Mouse (Mus musculus) 3134 (cell line): ENCODE results near the gene Rundc1.
A peak's percentile ranks its signal among the peaks of the same experiment; 100 is the strongest.
"Not testable (repeated sequence)": the region's sequence is repeated elsewhere in the genome, so short reads cannot be mapped to it uniquely, and the experiment has no call there.

ENCODE experiments used
- DNase-seq: peaks from one replicate; pipeline ENCODE4 v3.0.0-alpha.2; 2011; ENCODE audit warnings: low spot score; ENCODE audit not compliant: insufficient read length; ENCODE audit errors: extremely low read depth

The Rundc1 gene

GRCm38 (mm10) chr11:101442127-101442693 is 17.3 kb downstream of the Rundc1 start, which contains the start of gene Rpl27:
TSS of gene Rpl27 (plus strand) at chr11:101442298.
- DNase-seq: peak; percentile 97

- DNase-seq: no peak
Observed at GRCm38 (mm10) chr11:101442760-101443159, 17.9 kb downstream of the Rundc1 start.

DNA sequence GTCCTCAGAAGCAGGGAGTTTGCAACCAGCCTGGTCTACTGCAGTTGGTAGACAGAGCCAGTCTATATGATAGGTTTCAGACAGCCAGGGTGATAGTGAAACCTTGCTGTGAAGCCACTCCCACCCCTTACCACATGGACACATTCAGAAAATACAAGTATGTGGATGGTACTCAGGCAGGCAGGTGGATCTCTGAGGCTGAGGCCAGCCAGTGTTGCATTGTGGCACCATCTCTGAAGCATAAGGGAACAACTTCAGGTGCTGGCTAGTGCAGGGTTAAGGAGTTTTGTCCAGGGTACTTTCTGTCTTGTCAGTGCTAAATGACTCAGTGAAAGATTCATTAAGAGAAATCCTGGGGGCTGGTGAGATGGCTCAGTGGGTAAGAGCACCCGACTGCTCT is 21.4 kb downstream of the Rundc1 start:
- DNase-seq: no peak

- not testable (repeated sequence) for DNase-seq
Observed at GRCm38 (mm10) chr11:101446860-101447259, 22.0 kb downstream of the Rundc1 start.

- no peak for DNase-seq
Observed at GRCm38 (mm10) chr11:101447786-101448185, 22.9 kb downstream of the Rundc1 start.

DNA sequence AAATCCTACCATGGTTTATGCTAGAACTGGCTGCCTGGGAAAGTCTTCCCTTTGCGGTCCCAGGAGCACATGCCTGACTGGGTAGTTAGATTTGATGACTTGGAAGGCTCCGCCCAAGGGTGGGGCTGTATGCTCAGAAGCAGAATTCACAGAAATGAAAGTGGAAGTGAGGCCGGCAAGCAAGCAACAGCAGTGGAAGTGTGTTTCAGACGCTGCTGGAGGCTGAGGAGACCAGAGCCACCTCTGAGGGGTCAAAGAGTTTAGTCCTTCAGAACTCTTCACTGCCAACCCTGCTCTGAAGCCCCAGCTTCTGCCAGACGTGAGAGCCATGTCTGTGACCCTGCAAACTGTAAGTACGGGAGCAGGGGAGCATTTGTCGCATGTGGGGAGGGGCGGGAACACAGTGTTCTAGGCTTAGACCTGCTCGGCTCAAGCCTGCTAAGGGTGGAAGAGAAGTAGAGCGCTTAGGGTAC is 23.4 kb downstream of the Rundc1 start, which contains the start of gene Ifi35:
Ifi35 (plus strand) TSS at position 134 of the 473 bp plus-strand sequence.
- peak; percentile 77 for DNase-seq

DNA sequence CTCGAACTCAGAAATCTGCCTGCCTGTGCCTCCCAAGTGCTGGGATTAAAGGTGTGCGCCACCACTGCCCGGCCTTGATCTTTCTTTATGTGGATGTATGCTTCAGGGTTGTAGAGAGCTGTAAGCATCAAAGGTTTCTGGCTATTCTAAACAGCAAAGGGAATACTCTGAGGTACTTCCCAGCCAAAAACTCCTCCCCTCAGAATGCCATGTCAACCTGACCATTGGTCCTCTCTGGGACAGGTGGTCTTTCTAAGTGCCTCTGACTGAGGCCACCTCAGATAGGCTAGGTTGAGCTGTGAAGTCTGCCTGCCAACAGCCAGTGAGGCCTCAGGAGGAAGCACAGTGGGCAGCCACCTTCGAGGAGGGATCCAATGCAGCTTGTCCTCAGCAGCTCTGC is 24.0 kb downstream of the Rundc1 start:
- DNase-seq: peak; percentile 47

GRCm38 (mm10) chr11:101449596-101449995 is 24.7 kb downstream of the Rundc1 start:
- not testable (repeated sequence) for DNase-seq

GRCm38 (mm10) chr11:101450394-101450793 is 25.5 kb downstream of the Rundc1 start:
- no peak for DNase-seq

- no peak for DNase-seq
Observed at GRCm38 (mm10) chr11:101451536-101451935, 26.7 kb downstream of the Rundc1 start.

DNA sequence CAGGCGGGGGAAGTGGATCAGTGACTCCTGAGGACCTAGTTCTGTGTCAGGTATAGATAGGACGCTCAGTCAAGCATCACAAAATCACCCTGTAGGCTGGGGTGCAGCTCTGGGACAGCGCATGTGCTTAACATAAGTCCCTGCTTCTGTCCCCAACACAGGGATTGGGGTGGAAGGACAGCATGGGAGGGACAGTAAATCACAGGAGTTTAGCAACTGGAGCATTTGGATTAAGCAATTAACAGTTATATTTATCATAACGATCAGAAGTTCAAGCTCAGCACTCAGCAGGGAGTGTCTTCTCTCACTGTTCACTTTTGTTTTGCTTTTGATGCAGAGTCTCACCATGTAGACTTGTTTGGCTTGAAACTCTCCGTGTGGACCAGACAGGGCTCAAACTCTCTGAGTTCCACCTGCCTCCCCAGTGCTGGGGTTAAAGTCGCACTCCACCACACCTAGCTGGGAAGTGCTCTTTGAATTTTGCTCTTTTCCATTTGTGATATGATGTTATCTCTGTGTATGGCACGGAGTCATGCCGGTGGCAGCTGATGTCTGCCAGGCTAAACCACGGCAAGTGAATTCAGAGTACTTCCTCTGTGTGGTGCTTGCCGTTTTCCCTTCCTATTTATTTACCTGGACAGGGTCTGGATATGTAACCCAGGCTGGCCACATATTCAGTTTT is 27.3 kb downstream of the Rundc1 start:
- no peak for DNase-seq

- DNase-seq: no peak
Observed at GRCm38 (mm10) chr11:101454702-101455101, 29.8 kb downstream of the Rundc1 start.

GRCm38 (mm10) chr11:101455627-101456026 is 30.7 kb downstream of the Rundc1 start:
- DNase-seq: no peak

GRCm38 (mm10) chr11:101457631-101458030 is 32.7 kb downstream of the Rundc1 start:
- DNase-seq: no peak

DNA sequence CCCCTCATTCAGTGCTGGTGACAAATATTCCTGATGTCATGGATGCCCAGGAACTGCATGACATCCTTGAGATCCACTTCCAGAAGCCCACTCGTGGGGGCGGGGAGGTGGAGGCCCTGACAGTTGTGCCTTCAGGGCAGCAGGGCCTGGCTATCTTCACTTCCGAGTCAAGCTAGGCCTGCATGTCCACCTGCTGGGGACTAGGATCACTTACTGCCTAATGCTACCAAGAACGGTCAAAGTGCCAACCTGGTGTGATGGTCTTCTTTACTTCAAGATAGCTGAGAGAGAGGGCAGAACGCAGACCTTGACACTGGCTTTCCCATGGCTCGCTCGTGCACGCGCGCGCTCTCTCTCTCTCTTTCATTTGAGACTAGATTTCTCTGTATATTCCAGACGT is 33.3 kb downstream of the Rundc1 start:
- DNase-seq: no peak

DNA sequence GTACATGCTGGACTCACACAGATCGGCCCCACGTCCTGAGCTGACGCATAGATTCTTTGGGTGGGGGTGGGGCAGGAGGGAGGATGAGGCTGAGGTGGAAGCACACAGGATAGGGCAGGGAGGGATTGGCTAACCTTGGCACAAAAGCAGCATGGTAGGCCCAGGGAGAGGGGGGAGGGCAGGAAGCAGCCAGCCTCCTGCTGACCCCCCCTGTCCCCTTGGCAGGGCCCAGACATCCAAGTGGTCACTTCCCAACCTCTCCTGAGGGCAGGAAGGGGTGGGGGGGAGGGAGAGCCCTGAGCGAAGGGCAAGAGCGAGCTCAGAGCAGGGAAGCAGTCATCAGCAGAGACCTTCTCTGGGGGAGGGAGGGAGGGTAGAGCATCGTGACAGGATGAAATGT is 34.8 kb downstream of the Rundc1 start:
- no peak for DNase-seq

GRCm38 (mm10) chr11:101460321-101460720 is 35.4 kb downstream of the Rundc1 start:
- DNase-seq: no peak

GRCm38 (mm10) chr11:101462141-101462540 is 37.3 kb downstream of the Rundc1 start:
- no peak for DNase-seq

DNA sequence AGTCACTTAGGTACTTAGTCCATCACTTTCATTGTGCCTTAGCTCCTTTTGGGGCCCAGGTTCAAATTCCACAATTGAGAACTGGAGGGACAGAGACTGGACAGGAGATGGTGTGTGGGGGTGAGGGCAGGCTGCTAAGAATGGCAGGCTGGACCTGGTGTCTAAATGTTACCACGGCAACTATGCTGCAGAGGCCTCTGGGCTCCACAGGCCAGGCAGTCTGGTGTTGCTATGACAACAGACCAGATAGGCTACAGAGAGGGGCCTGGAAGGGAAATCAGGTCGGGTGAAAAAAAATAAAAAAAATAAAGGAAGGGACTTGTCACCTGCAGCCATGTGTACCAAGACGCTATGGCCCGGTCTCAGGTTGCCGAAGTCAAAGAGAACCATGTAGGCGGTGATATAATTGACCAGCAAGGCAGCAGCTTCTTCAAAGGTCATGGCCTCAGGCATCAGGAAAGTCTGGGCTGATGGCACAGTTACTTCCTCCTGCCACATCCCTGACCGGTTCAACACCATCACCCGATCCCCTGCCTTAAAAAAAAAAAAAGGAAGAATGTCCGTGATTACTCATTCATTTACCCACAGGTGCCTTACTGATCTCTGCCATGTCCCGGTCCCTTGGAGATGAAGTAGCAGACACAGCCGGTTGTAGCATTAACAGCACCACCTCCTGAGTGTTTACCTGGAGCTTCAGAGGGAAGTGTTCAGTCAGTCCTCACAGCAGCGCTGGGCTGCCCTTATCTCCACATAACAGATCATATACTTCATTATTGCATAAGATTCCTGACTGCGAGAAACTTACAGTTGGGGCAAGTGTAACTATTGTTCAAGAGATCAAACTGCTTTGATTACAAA is 37.9 kb downstream of the Rundc1 start:
- no peak for DNase-seq

DNA sequence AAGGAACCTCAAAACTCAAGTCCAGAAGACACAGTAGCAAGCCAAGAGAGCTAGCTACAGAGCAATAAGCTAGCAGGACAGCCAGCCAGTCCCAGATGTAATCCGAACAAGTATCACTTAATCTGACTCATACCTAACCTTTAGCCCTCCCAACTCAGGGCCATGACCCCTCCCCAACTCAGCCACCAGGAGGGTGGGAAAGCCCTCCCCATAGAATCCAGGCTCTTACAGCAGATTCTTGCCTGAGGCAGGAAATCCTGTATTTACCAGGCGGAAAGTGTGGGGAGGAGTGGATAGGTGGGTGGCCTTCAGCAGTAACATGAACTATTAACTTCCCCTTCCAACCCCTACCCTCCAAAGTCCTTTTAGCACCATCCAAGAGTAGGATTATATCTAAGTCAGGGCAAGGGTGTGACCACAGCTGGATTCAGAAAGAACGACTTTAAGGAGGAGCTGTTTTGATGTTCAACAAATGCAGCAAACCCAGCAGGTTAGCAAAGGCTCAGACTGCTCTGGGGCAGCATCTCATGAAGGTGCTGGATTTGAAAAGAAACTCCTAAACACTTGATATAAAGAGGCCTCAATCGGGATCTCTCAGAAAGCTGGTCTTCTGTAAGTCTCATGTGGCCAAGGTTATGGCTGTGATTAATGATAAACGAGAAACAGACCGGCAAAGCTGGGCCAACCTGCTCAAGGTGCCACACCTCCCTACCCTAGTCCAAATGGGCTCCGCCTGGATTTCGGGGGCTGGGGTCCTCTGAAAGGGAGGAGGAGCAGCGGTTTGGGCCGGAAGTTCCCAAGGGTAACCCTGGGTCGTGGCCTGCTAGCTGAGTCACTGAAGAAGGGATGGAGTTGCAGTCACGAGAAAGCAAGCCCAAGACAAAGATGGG is 39.6 kb downstream of the Rundc1 start, which contains the start of gene Rnd2:
Rnd2 (plus strand) TSS at position 789 of the 890 bp plus-strand sequence.
- DNase-seq: no peak
